Mouse (Mus musculus): ENCODE data around the gene Vps54. TPM values are rescaled to one million over a fixed set of nuclear protein-coding genes. Genes with fewer than 3 reads are reported as not detected.
A peak's percentile ranks its signal among the peaks of the same experiment; 100 is the strongest.

The Vps54 gene
- polyA plus RNA-seq, 1 experiment from 2014 or later: 11.0 TPM

DNA sequence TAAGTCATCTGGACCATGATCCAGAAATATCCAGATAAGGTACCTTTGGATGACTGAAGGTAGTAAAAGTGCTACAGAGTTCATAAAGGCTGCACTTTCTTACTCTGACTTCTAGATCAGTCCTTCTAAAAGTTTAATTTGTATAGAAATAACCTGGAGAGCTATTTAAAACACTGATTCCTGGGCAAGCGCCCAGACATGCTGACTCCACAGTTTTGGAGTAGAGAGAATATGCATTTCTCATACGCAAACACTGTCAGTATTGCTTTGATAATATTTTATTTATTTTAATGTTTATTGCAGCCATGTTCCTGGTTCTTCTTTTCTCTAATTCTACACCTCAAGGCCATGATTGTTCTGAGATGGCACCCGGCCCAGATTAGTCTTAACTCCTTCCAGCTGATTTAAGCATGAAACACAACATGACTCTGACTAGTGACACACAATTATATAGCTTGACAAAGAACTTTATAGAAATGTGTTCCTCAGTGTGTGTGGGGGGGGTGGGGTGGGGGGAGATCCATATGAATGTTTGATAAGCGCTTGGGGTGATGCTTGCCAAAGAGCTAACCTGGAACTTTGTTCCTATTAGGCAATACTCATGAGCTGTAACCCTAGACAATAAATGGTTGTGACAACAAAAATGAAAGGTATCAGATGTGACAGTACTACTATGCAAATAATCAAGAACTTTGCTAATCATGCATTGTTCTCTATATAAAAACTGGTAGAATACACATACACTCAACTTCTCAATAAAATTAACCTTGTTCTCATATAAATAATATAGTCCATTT, 124.3 kb downstream of the Vps54 start:
- Histone ChIP-seq H3K4me3 (no peak overlapping the region), H3K4me1 (peaks cover 2% of the 10 kb centered on the region), H3K36me3 (no peaks in the 10 kb centered on the region), H3K27me3 (no peaks in the 10 kb centered on the region), H3K27ac (replicated peaks) (no peak overlapping the region), H3K9ac (replicated peaks) (no peak overlapping the region), H3K4me2 (replicated peaks) (no peak overlapping the region), H3K9me3 (no peaks in the 10 kb centered on the region)
- ATAC-seq (replicated peaks): no peak
- WGBS: 75% methylated on average over 4 of the region's 4 CpGs

DNA sequence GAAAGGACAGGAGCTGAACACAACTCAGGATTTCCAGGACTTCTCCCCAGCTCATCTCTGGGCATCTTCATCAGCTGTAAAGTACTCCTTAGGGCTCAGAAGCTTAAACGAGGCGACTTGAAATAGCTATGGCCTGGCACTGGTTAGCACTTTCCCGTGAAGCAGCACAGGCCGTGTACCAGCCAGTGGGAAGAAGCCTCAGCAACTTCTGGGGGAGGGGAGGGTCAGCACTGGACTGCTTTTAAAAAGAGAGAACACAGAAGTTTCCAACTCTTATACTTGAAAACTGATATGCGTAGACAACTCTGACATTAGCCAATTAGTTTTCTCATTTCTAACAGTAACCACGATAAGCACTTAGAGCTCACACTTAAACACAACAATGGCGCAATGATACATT, 129.4 kb downstream of the Vps54 start:
- H3K27ac ChIP-seq (replicated peaks): no peak overlapping the region
- no peaks in the 10 kb centered on the region for H3K9me3 ChIP-seq
- ATAC-seq (replicated peaks): no peak
- H3K4me2 ChIP-seq (replicated peaks): 0 out of 2 replicates have a peak overlapping the region, but pooled peaks have one; percentile 65
- no peaks in the 10 kb centered on the region for H3K27me3 ChIP-seq
- peaks cover 24% of the 10 kb centered on the region for H3K4me1 ChIP-seq
- H3K4me3 ChIP-seq: no peak overlapping the region
- no peak overlapping the region for H3K9ac ChIP-seq (replicated peaks)
- WGBS: 56% methylated on average over 7 of the region's 7 CpGs
- no peaks in the 10 kb centered on the region for H3K36me3 ChIP-seq

DNA sequence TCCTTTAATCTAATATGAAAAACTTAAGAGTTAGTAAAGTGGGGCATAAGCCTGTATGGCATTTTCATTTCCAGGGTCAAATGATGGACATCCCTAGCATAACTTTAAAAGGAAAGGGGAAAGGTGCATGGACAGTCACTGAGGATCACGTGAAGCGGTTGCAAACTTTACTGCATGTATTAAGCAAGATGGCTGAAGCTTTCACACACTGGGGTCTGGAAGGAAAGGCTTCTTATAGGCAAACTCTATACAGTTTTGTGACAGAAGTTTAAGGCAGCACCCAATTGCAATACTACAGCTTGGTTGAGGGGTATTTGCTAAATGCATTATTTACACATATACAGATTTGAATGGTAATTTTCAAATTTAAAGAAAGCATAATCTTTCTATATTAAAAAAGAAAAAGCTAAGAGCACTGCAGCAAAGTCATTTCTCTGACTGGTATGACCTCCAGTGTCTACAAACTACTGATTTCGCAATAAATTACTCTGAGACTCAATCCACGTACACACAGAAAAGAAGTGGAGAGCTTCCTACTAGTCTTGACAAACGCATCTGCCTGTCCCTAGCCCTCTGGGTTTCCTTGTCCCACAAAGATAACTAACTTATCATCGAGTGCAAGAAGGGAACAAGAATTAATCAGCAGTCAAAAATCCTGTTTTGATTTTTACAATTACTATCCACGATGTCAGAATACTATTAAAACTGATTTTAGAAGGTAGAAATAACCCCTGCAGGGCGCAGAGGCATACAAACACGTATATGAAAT, 130.4 kb downstream of the Vps54 start:
- no peaks in the 10 kb centered on the region for H3K36me3 ChIP-seq
- peaks cover 24% of the 10 kb centered on the region for H3K4me1 ChIP-seq
- WGBS: 31% methylated on average over 9 of the region's 9 CpGs
- H3K4me2 ChIP-seq (replicated peaks): peak overlapping the region; percentile 65
- H3K27ac ChIP-seq (replicated peaks): no peak overlapping the region
- 0 out of 2 replicates have a peak overlapping the region, but pooled peaks have one; percentile 16 for H3K9ac ChIP-seq (replicated peaks)
- no peaks in the 10 kb centered on the region for H3K9me3 ChIP-seq
- H3K4me3 ChIP-seq: peak overlapping the region; percentile 66
- no peak for ATAC-seq (replicated peaks)
- no peaks in the 10 kb centered on the region for H3K27me3 ChIP-seq

DNA sequence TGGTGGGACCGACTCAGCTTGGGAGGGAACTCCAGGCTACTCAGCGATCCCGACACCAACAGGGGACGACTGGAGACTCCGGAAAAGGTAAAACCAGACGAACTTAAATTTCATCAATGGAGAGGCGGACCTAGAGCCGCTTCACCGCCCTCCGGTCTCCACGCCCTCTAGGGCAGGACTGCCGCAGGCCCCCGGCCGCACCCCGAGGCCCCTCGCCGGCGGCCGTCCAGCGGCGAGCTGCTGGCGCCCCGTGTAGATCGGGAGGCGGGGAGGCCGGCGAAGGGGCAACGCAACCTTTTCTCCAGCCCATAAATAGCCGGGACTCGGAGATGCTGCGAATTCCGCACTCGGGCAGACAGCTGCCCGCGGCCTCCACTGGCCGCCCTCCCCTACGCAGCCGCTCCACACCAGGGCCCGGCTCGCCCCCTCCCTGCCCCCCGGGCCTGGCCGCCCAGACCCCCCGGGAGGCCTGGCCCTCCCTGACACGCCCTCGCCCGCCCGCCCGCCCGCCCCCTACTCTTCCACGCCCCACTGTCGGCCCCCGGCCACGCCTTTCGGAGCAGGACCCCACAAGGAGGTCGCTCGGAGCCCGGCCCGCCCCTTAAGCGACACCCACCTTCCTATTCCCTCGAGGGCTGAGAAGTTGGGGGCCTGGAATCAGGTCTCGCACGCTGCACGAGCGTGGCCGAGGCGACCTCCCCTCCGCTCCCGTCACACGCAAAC, 131.5 kb downstream of the Vps54 start:
- H3K9me3 ChIP-seq: no peaks in the 10 kb centered on the region
- H3K4me2 ChIP-seq (replicated peaks): peak overlapping the region; percentile 65
- H3K36me3 ChIP-seq: no peaks in the 10 kb centered on the region
- peak overlapping the region; percentile 66 for H3K4me3 ChIP-seq
- no peaks in the 10 kb centered on the region for H3K27me3 ChIP-seq
- peak overlapping the region; percentile 73 for H3K27ac ChIP-seq (replicated peaks)
- H3K4me1 ChIP-seq: peaks cover 24% of the 10 kb centered on the region
- peak; percentile 94 for ATAC-seq (replicated peaks)
- WGBS: 1% methylated on average over 65 of the region's 69 CpGs
- H3K9ac ChIP-seq (replicated peaks): peak overlapping the region; percentile 65

MicroRNA genes within 50 kb of the gene (microRNA counts, 519-probe panel; counts per million panel counts)
- microRNA mmu-miR-1933-3p: 1,462 counts per million, percentile 8 among the panel's probes with 10 or more counts
- microRNA mmu-miR-1933-5p: 319 counts per million, percentile 1 among the panel's probes with 10 or more counts

Small RNA genes within 50 kb of the gene (microRNA-seq; reads per million reads assigned to microRNA genes)
- gene Mir1933: not detected

Other genes with a start within 250 kb of the Vps54 start
- 118 and 121 TPM in 2 replicates for gene Peli1, start 148.0 kb upstream of the Vps54 start, polyA plus RNA-seq (2015; fragmentation: Nextera tagmentation; extraction: Ambion mirVana)
- gene Ugp2, start 131.9 kb downstream of the Vps54 start, polyA plus RNA-seq (2015; fragmentation: Nextera tagmentation; extraction: Ambion mirVana): 53.6 and 56.1 TPM in 2 replicates